Mouse (Mus musculus): ENCODE measurements around the gene Gm9970. TPM values are rescaled to one million over a fixed set of nuclear protein-coding genes. Genes with fewer than 3 reads are reported as not detected.

The Gm9970 gene
- polyA plus RNA-seq, 1 experiment from 2014 or later, result 0.44 TPM

DNA sequence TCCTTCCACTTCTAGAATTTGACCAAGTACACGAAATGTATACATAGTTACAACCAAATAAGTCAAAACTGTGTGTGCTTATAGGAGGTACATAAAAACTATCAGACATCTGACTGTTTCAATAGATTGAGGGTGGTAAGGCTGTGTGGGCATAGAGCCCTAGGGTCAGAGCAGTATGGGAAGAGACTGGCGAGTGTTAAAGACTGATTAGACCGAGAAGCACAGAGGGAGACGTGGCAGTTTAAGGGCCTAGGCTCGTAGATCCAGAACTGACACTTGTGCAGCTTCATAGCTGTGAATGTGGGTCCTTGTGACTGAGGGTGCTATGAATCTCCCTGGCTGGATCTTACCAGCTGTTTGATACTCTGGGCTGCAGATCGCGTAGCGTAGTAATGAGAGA, 13.9 kb upstream of the Gm9970 start:
- no peak for ATAC-seq (ENCODE audit: insufficient read depth, low FRiP score, low read depth)

GRCm38 (mm10) chr5:31254452-31254851, 13.4 kb upstream of the Gm9970 start:
- peaks cover 16% of the 10 kb centered on the region for H3K4me1 ChIP-seq
- H3K27me3 ChIP-seq (replicated peaks), result no peaks in the 10 kb centered on the region
- WGBS, result 66% methylated on average over 7 of the region's 7 CpGs
- H3K4me2 ChIP-seq, result peak overlapping the region; percentile 52
- no peaks in the 10 kb centered on the region for H3K9me3 ChIP-seq
- no peak overlapping the region for H3K9ac ChIP-seq
- peaks cover 31% of the 10 kb centered on the region for H3K36me3 ChIP-seq
- no peak overlapping the region for H3K4me3 ChIP-seq (replicated peaks)
- ATAC-seq (ENCODE audit: insufficient read depth, low FRiP score, low read depth), result peak; percentile 36
- peak overlapping the region; percentile 70 for H3K27ac ChIP-seq

More for the DNA sequence above, 13.9 kb upstream of the Gm9970 start:
- Histone ChIP-seq H3K9ac (no peak overlapping the region), H3K36me3 (peaks cover 31% of the 10 kb centered on the region), H3K27me3 (replicated peaks) (no peaks in the 10 kb centered on the region), H3K27ac (peak overlapping the region; percentile 70), H3K9me3 (no peaks in the 10 kb centered on the region), H3K4me1 (peaks cover 16% of the 10 kb centered on the region), H3K4me2 (no peak overlapping the region), H3K4me3 (replicated peaks) (no peak overlapping the region)
- WGBS, result 79% methylated on average over 8 of the region's 8 CpGs

DNA sequence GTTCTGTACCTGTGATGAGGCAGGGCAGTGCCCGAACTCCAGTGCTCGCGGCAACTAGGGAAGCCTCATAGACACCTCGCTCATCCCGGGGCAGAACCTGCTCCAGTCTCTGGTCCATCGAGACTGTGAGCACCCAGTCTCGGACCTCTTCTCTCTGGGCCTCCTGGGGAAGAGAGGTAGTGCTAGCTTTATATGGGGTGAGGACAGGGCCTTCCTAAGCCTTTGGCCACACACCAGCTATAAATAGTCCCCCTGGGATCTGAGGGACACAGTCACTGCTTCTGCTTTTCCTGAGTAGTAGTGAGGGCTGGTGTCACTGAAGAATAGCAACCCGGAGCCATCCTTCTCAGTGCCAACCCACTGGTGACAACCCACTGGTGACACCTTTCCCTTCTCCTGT, 12.8 kb upstream of the Gm9970 start:
- Histone ChIP-seq H3K9me3 (no peaks in the 10 kb centered on the region), H3K9ac (no peak overlapping the region), H3K27me3 (replicated peaks) (no peaks in the 10 kb centered on the region), H3K36me3 (peaks cover 30% of the 10 kb centered on the region), H3K4me2 (peak overlapping the region; percentile 52), H3K4me3 (replicated peaks) (no peak overlapping the region), H3K27ac (peak overlapping the region; percentile 51), H3K4me1 (peaks cover 16% of the 10 kb centered on the region)
- WGBS, result 95% methylated on average over 8 of the region's 8 CpGs
- ATAC-seq (ENCODE audit: insufficient read depth, low FRiP score, low read depth), result no peak

GRCm38 (mm10) chr5:31252795-31253545, 11.9 kb upstream of the Gm9970 start:
- WGBS, result 71% methylated on average over 16 of the region's 16 CpGs
- peak overlapping the region; percentile 52 for H3K4me2 ChIP-seq
- peaks cover 16% of the 10 kb centered on the region for H3K4me1 ChIP-seq
- H3K27me3 ChIP-seq (replicated peaks), result no peaks in the 10 kb centered on the region
- no peaks in the 10 kb centered on the region for H3K9me3 ChIP-seq
- peak overlapping the region; percentile 45 for H3K4me3 ChIP-seq (replicated peaks)
- peak overlapping the region; percentile 83; the same call in 1 of the 2 replicates for H3K27ac ChIP-seq
- no peak overlapping the region for H3K9ac ChIP-seq
- ATAC-seq (ENCODE audit: insufficient read depth, low FRiP score, low read depth), result no peak
- peaks cover 33% of the 10 kb centered on the region for H3K36me3 ChIP-seq

DNA sequence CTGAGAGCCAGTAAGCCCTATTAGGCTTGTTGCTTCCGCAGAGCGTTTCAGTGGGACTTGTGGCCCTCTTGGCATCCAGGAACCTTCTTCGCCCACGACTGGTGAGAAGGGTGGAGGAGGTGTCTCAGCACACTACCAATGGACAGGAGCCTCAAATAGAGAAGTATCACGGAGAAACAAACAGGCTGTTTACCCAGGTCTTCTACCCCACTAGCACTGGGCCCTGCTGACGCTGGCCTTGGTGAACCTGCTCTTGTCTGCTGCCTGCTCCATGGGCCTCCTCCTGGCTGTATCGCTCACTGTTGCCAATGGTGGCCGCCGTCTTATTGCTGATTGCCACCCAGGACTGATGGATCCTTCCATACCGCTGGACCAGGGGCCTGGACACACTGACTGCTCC, 11.1 kb upstream of the Gm9970 start:
- H3K36me3 ChIP-seq, result peaks cover 39% of the 10 kb centered on the region
- peak overlapping the region; percentile 45 for H3K4me3 ChIP-seq (replicated peaks)
- no peak for ATAC-seq (ENCODE audit: insufficient read depth, low FRiP score, low read depth)
- peak overlapping the region; percentile 83 for H3K27ac ChIP-seq
- WGBS, result 45% methylated on average over 10 of the region's 10 CpGs
- H3K9me3 ChIP-seq, result no peaks in the 10 kb centered on the region
- peaks cover 16% of the 10 kb centered on the region for H3K4me1 ChIP-seq
- no peaks in the 10 kb centered on the region for H3K27me3 ChIP-seq (replicated peaks)
- peak overlapping the region; percentile 52 for H3K4me2 ChIP-seq
- 0 out of 2 replicates have a peak overlapping the region, but pooled peaks have one; percentile 37 for H3K9ac ChIP-seq

GRCm38 (mm10) chr5:31251541-31252101, 10.6 kb upstream of the Gm9970 start, which contains the start of gene Krtcap3:
Gene Krtcap3 (plus strand): TSS chr5:31251691.
- no peaks in the 10 kb centered on the region for H3K9me3 ChIP-seq
- peak; percentile 89 for ATAC-seq (ENCODE audit: insufficient read depth, low FRiP score, low read depth)
- peak within 1 kb of the TSS; percentile 52 for H3K4me2 ChIP-seq
- peaks cover 16% of the 10 kb centered on the region for H3K4me1 ChIP-seq
- no peaks in the 10 kb centered on the region for H3K27me3 ChIP-seq (replicated peaks)
- H3K9ac ChIP-seq, result peak within 1 kb of the TSS; percentile 37; the same call in 1 of the 2 replicates
- WGBS, result 28% methylated on average over 45 of the region's 47 CpGs
- H3K4me3 ChIP-seq (replicated peaks), result peak within 1 kb of the TSS; percentile 45
- peaks cover 42% of the 10 kb centered on the region for H3K36me3 ChIP-seq
- H3K27ac ChIP-seq, result peak within 1 kb of the TSS; percentile 83

- Histone ChIP-seq H3K36me3 (peaks cover 45% of the 10 kb centered on the region), H3K4me3 (replicated peaks) (no peak overlapping the region), H3K9me3 (no peaks in the 10 kb centered on the region), H3K27ac (no peak overlapping the region), H3K4me2 (no peak overlapping the region), H3K9ac (no peak overlapping the region), H3K4me1 (peaks cover 16% of the 10 kb centered on the region), H3K27me3 (replicated peaks) (no peaks in the 10 kb centered on the region)
- ATAC-seq (ENCODE audit: insufficient read depth, low FRiP score, low read depth), result no peak
- WGBS, result 58% methylated on average over 4 of the region's 4 CpGs
These were observed 9.7 kb upstream of the Gm9970 start for GRCm38 (mm10) chr5:31250716-31251115.

DNA sequence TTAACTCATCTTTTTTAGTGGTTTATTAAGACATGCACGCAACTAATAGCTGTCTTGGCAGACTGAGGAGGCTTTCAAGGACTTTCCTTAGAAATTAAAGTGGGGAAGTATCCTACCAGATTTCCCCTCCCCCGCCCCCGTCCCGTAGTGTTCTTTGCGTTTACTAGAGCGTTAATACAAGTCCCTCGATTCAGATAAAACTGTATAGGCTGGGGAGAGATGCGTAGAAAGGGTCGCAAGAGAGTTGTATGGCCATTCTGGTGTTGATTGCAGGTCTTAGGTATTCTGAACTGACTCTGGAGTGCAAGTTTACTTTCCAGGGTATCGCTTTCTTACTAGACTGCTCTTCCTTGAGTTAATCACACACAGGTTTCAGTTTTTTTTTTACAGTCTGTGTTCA, 1.2 kb upstream of the Gm9970 start:
- WGBS, result 22% methylated on average over 10 of the region's 10 CpGs
- Histone ChIP-seq H3K4me2 (peak overlapping the region; percentile 75), H3K36me3 (peaks cover 21% of the 10 kb centered on the region; the same call in 1 of the 2 replicates), H3K4me3 (replicated peaks) (peak overlapping the region; percentile 98), H3K9ac (peak overlapping the region; percentile 99; the same call in 1 of the 2 replicates), H3K4me1 (peaks cover 2% of the 10 kb centered on the region; the same call in 1 of the 2 replicates), H3K9me3 (no peaks in the 10 kb centered on the region), H3K27ac (no peak overlapping the region), H3K27me3 (replicated peaks) (no peaks in the 10 kb centered on the region)
- no peak for ATAC-seq (ENCODE audit: insufficient read depth, low FRiP score, low read depth)

GRCm38 (mm10) chr5:31241522-31242034, 546 bp upstream of the Gm9970 start:
- H3K27me3 ChIP-seq (replicated peaks), result no peaks in the 10 kb centered on the region
- peak overlapping the region; percentile 75 for H3K4me2 ChIP-seq
- no peak for ATAC-seq (ENCODE audit: insufficient read depth, low FRiP score, low read depth)
- H3K4me3 ChIP-seq (replicated peaks), result peak overlapping the region; percentile 98
- peak overlapping the region; percentile 99 for H3K9ac ChIP-seq
- H3K36me3 ChIP-seq, result peaks cover 16% of the 10 kb centered on the region; the same call in 1 of the 2 replicates
- peak overlapping the region; percentile 99 for H3K27ac ChIP-seq
- H3K4me1 ChIP-seq, result peaks cover 2% of the 10 kb centered on the region; the same call in 1 of the 2 replicates
- H3K9me3 ChIP-seq, result no peaks in the 10 kb centered on the region
- WGBS, result under 1% methylated on average over 13 of the region's 13 CpGs

GRCm38 (mm10) chr5:31226641-31227040, 14.4 kb downstream of the Gm9970 start:
- Histone ChIP-seq H3K36me3 (no peaks in the 10 kb centered on the region), H3K27me3 (replicated peaks) (no peaks in the 10 kb centered on the region), H3K4me2 (no peak overlapping the region), H3K9me3 (no peaks in the 10 kb centered on the region), H3K4me1 (no peaks in the 10 kb centered on the region), H3K9ac (no peak overlapping the region), H3K27ac (no peak overlapping the region), H3K4me3 (replicated peaks) (no peak overlapping the region)
- 70% methylated on average over 1 of the region's 1 CpGs for WGBS
- no peak for ATAC-seq (ENCODE audit: insufficient read depth, low FRiP score, low read depth)

DNA sequence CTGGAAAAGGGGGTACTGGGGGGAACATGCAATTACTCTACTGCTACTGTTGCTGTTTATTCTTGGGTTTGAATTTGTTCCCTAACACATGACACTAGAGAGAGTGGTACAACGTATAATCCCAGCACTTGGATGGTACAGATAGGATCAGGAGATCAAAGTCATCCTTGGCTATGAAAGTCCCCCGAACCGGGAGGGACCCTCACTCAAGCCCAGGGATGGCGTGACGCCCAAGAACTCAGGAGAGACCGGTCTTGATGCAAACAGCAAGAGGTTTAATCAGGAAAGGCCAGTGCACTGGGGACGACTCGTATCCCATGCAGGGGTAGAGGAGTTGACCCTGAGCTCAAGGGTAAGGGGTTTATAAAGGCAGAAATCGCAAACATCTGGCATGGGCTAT, 18.3 kb downstream of the Gm9970 start:
- 93% methylated on average over 9 of the region's 9 CpGs for WGBS
- Histone ChIP-seq H3K27ac (no peak overlapping the region), H3K9me3 (no peaks in the 10 kb centered on the region), H3K4me3 (replicated peaks) (no peak overlapping the region), H3K4me1 (no peaks in the 10 kb centered on the region), H3K36me3 (no peaks in the 10 kb centered on the region), H3K27me3 (replicated peaks) (no peaks in the 10 kb centered on the region), H3K4me2 (no peak overlapping the region), H3K9ac (no peak overlapping the region)
- ATAC-seq (ENCODE audit: insufficient read depth, low FRiP score, low read depth), result no peak

All from stomach, embryonic 15.5 days (tissue).